Mouse (Mus musculus) limb, embryonic 15.5 days (tissue): ENCODE data around the gene Rnf20. TPM values are rescaled to one million over a fixed set of nuclear protein-coding genes. Genes with fewer than 3 reads are reported as not detected.
"Not testable (repeated sequence)": the region's sequence is repeated elsewhere in the genome, so short reads cannot be mapped to it uniquely, and the experiment has no call there.

Experiments
- ATAC-seq: fragments of 200-750 bp; cut with Nextera tagmentation; 2 replicates; pipeline ENCODE4 v1.8.0; 2017; ENCODE audit warnings: low read depth, moderate TSS enrichment; ENCODE audit not compliant: insufficient number of reproducible peaks, low FRiP score, low TSS enrichment
- H3K27ac ChIP-seq: fragments of 300-500 bp; sonication (generic); 2 replicates; pipeline ENCODE4 v1.5.1; 2015; ENCODE audit warnings: moderate library complexity, mild to moderate bottlenecking, inconsistent platforms
- H3K27me3 ChIP-seq: fragments of 300-500 bp; sonication (generic); 2 replicates; pipeline ENCODE4 v1.6.1; 2015; ENCODE audit warnings: inconsistent platforms
- H3K36me3 ChIP-seq: fragments of 300-500 bp; sonication (generic); 2 replicates; pipeline ENCODE4 v1.6.1; 2015; ENCODE audit warnings: inconsistent platforms
- H3K4me1 ChIP-seq: fragments of 300-500 bp; sonication (generic); 2 replicates; pipeline ENCODE4 v1.6.1; 2015; ENCODE audit warnings: inconsistent platforms
- H3K4me2 ChIP-seq: fragments of 300-500 bp; sonication (generic); 2 replicates; pipeline ENCODE4 v1.6.1; 2015; ENCODE audit warnings: mild to moderate bottlenecking, inconsistent platforms
- H3K4me3 ChIP-seq: fragments of 300-500 bp; sonication (generic); 2 replicates; pipeline ENCODE4 v1.5.1; 2015; ENCODE audit warnings: mild to moderate bottlenecking, inconsistent platforms
- H3K9ac ChIP-seq: fragments of 300-500 bp; sonication (generic); 2 replicates; pipeline ENCODE4 v1.6.1; 2015; ENCODE audit warnings: inconsistent platforms
- H3K9me3 ChIP-seq: fragments of 300-500 bp; sonication (generic); 2 replicates; pipeline ENCODE4 v1.6.1; 2016; ENCODE audit warnings: inconsistent platforms
- whole genome bisulfite sequencing: fragments of 180-500 bp; shearing (Covaris S2); methylation state at CpG from one replicate; pipeline ENCODE4 v1.1.7; 2015; 5-methylcytosine and 5-hydroxymethylcytosine counted together
- polyA plus RNA-seq: library from polyadenylated mRNA; unstranded; fragments of >200 nt; fragmentation: Nextera tagmentation; extraction: Ambion mirVana; gene quantifications from 2 replicates; pipeline ENCODE4 v1.2.1, GENCODE M21; 2015

Rnf20 gene
- polyA plus RNA-seq, 1 experiment from 2014 or later, result 40.0 TPM

- no peak overlapping the region for H3K9ac ChIP-seq
- no peaks in the 10 kb centered on the region for H3K9me3 ChIP-seq
- no peaks in the 10 kb centered on the region for H3K4me1 ChIP-seq
- WGBS, result 90% methylated on average over 10 of the region's 10 CpGs
- no peak for ATAC-seq
- no peak overlapping the region for H3K4me2 ChIP-seq
- H3K36me3 ChIP-seq, result no peaks in the 10 kb centered on the region
- H3K27me3 ChIP-seq, result no peaks in the 10 kb centered on the region
- no peak overlapping the region for H3K4me3 ChIP-seq
- H3K27ac ChIP-seq, result no peak overlapping the region
Measured at GRCm38 (mm10) chr4:49616924-49617323, 14.9 kb upstream of the Rnf20 start.

- not testable (repeated sequence) for H3K9ac ChIP-seq, H3K4me3 ChIP-seq, H3K27ac ChIP-seq, H3K4me1 ChIP-seq, H3K4me2 ChIP-seq, ATAC-seq, H3K36me3 ChIP-seq, H3K27me3 ChIP-seq, H3K9me3 ChIP-seq
- 89% methylated on average over 7 of the region's 7 CpGs for WGBS
Measured at GRCm38 (mm10) chr4:49619861-49620260, 11.9 kb upstream of the Rnf20 start.

GRCm38 (mm10) chr4:49622272-49622671 lies 9.5 kb upstream of the Rnf20 start:
- Histone ChIP-seq H3K4me3 (no peak overlapping the region), H3K27ac (no peak overlapping the region), H3K9ac (no peak overlapping the region), H3K27me3 (no peaks in the 10 kb centered on the region), H3K9me3 (no peaks in the 10 kb centered on the region), H3K4me1 (no peaks in the 10 kb centered on the region), H3K4me2 (no peak overlapping the region), H3K36me3 (no peaks in the 10 kb centered on the region)
- no peak for ATAC-seq
- WGBS, result 72% methylated on average over 2 of the region's 2 CpGs

- H3K9me3 ChIP-seq, result no peaks in the 10 kb centered on the region
- 77% methylated on average over 4 of the region's 4 CpGs for WGBS
- no peak for ATAC-seq
Measured at GRCm38 (mm10) chr4:49623916-49624315, 7.9 kb upstream of the Rnf20 start.

GRCm38 (mm10) chr4:49624969-49625368 lies 6.8 kb upstream of the Rnf20 start:
- 86% methylated on average over 4 of the region's 4 CpGs for WGBS
- H3K4me2 ChIP-seq, H3K4me1 ChIP-seq, H3K36me3 ChIP-seq, H3K9me3 ChIP-seq, H3K9ac ChIP-seq, H3K4me3 ChIP-seq, H3K27ac ChIP-seq, ATAC-seq, H3K27me3 ChIP-seq: not testable (repeated sequence)

More at GRCm38 (mm10) chr4:49623916-49624315, 7.9 kb upstream of the Rnf20 start:
- Histone ChIP-seq H3K36me3 (no peaks in the 10 kb centered on the region), H3K4me3 (no peak overlapping the region), H3K27me3 (no peaks in the 10 kb centered on the region), H3K27ac (no peak overlapping the region), H3K9ac (no peak overlapping the region), H3K4me1 (no peaks in the 10 kb centered on the region), H3K4me2 (no peak overlapping the region)

- no peak for ATAC-seq
- no peak overlapping the region for H3K27ac ChIP-seq
- H3K4me3 ChIP-seq, result no peak overlapping the region
- no peaks in the 10 kb centered on the region for H3K27me3 ChIP-seq
- H3K36me3 ChIP-seq, result no peaks in the 10 kb centered on the region
- H3K9me3 ChIP-seq, result no peaks in the 10 kb centered on the region
- H3K9ac ChIP-seq, result no peak overlapping the region
- H3K4me1 ChIP-seq, result no peaks in the 10 kb centered on the region
- no peak overlapping the region for H3K4me2 ChIP-seq
- under 1% methylated on average over 3 of the region's 3 CpGs for WGBS
Measured at GRCm38 (mm10) chr4:49626973-49627372, 4.8 kb upstream of the Rnf20 start.

GRCm38 (mm10) chr4:49628941-49629340 lies 2.9 kb upstream of the Rnf20 start:
- 78% methylated on average over 5 of the region's 5 CpGs for WGBS
- no peak overlapping the region for H3K27ac ChIP-seq
- peaks cover 5% of the 10 kb centered on the region; the same call in 1 of the 2 replicates for H3K36me3 ChIP-seq
- ATAC-seq, result no peak
- no peaks in the 10 kb centered on the region for H3K9me3 ChIP-seq
- H3K4me1 ChIP-seq, result peaks cover 7% of the 10 kb centered on the region
- no peak overlapping the region for H3K4me2 ChIP-seq
- H3K27me3 ChIP-seq, result no peaks in the 10 kb centered on the region
- H3K9ac ChIP-seq, result no peak overlapping the region
- no peak overlapping the region for H3K4me3 ChIP-seq

GRCm38 (mm10) chr4:49632139-49632481 lies 304 bp downstream of the Rnf20 start:
- Histone ChIP-seq H3K4me1 (peaks cover 7% of the 10 kb centered on the region), H3K4me2 (peak overlapping the region; percentile 66), H3K27ac (peak overlapping the region; percentile 92), H3K4me3 (peak overlapping the region; percentile 73), H3K9me3 (no peaks in the 10 kb centered on the region), H3K36me3 (peaks cover 35% of the 10 kb centered on the region), H3K27me3 (no peaks in the 10 kb centered on the region), H3K9ac (peak overlapping the region; percentile 68)
- peak; percentile 67 for ATAC-seq
- under 1% methylated on average over 30 of the region's 30 CpGs for WGBS

GRCm38 (mm10) chr4:49637821-49638220 lies 6.0 kb downstream of the Rnf20 start:
- Histone ChIP-seq H3K4me3 (no peak overlapping the region), H3K27me3 (no peaks in the 10 kb centered on the region)
- no peak for ATAC-seq

GRCm38 (mm10) chr4:49639913-49640312 lies 8.1 kb downstream of the Rnf20 start:
- peaks cover 72% of the 10 kb centered on the region for H3K36me3 ChIP-seq
- no peaks in the 10 kb centered on the region for H3K4me1 ChIP-seq
- H3K4me3 ChIP-seq, result no peak overlapping the region
- no peaks in the 10 kb centered on the region for H3K9me3 ChIP-seq
- H3K9ac ChIP-seq, result no peak overlapping the region
- no peak for ATAC-seq
- H3K27ac ChIP-seq, result no peak overlapping the region
- 74% methylated on average over 2 of the region's 2 CpGs for WGBS
- H3K4me2 ChIP-seq, result no peak overlapping the region
- H3K27me3 ChIP-seq, result no peaks in the 10 kb centered on the region

More at GRCm38 (mm10) chr4:49637821-49638220, 6.0 kb downstream of the Rnf20 start:
- Histone ChIP-seq H3K36me3 (peaks cover 68% of the 10 kb centered on the region), H3K4me1 (peaks cover 5% of the 10 kb centered on the region), H3K9me3 (no peaks in the 10 kb centered on the region), H3K9ac (no peak overlapping the region), H3K27ac (no peak overlapping the region), H3K4me2 (no peak overlapping the region)
- WGBS, result 94% methylated on average over 11 of the region's 11 CpGs

GRCm38 (mm10) chr4:49659421-49659820 lies 27.6 kb downstream of the Rnf20 start:
- 79% methylated on average over 1 of the region's 1 CpGs for WGBS
- Histone ChIP-seq H3K27me3 (no peaks in the 10 kb centered on the region), H3K4me2 (no peak overlapping the region), H3K9ac (no peak overlapping the region), H3K4me3 (no peak overlapping the region), H3K4me1 (no peaks in the 10 kb centered on the region), H3K9me3 (no peaks in the 10 kb centered on the region), H3K36me3 (peaks cover 65% of the 10 kb centered on the region), H3K27ac (no peak overlapping the region)
- no peak for ATAC-seq

- peaks cover 46% of the 10 kb centered on the region for H3K36me3 ChIP-seq
- H3K4me2 ChIP-seq, result no peak overlapping the region
- no peak overlapping the region for H3K9ac ChIP-seq
- H3K27ac ChIP-seq, result no peak overlapping the region
- WGBS, result 94% methylated on average over 9 of the region's 9 CpGs
- no peak overlapping the region for H3K4me3 ChIP-seq
- H3K4me1 ChIP-seq, result no peaks in the 10 kb centered on the region
- H3K9me3 ChIP-seq, result no peaks in the 10 kb centered on the region
- H3K27me3 ChIP-seq, result no peaks in the 10 kb centered on the region
- no peak for ATAC-seq
Measured at GRCm38 (mm10) chr4:49661664-49662063, 29.9 kb downstream of the Rnf20 start.

- no peak overlapping the region for H3K9ac ChIP-seq
- 84% methylated on average over 4 of the region's 4 CpGs for WGBS
- H3K27me3 ChIP-seq, result no peaks in the 10 kb centered on the region
- ATAC-seq, result no peak
- H3K4me3 ChIP-seq, result no peak overlapping the region
- H3K4me2 ChIP-seq, result no peak overlapping the region
- peaks cover 42% of the 10 kb centered on the region for H3K36me3 ChIP-seq
- no peak overlapping the region for H3K27ac ChIP-seq
- H3K4me1 ChIP-seq, result no peaks in the 10 kb centered on the region
- H3K9me3 ChIP-seq, result no peaks in the 10 kb centered on the region
Measured at GRCm38 (mm10) chr4:49662231-49662630, 30.4 kb downstream of the Rnf20 start.
